Mouse (Mus musculus): ENCODE measurements around the gene Ptov1.

Gene Ptov1

DNA sequence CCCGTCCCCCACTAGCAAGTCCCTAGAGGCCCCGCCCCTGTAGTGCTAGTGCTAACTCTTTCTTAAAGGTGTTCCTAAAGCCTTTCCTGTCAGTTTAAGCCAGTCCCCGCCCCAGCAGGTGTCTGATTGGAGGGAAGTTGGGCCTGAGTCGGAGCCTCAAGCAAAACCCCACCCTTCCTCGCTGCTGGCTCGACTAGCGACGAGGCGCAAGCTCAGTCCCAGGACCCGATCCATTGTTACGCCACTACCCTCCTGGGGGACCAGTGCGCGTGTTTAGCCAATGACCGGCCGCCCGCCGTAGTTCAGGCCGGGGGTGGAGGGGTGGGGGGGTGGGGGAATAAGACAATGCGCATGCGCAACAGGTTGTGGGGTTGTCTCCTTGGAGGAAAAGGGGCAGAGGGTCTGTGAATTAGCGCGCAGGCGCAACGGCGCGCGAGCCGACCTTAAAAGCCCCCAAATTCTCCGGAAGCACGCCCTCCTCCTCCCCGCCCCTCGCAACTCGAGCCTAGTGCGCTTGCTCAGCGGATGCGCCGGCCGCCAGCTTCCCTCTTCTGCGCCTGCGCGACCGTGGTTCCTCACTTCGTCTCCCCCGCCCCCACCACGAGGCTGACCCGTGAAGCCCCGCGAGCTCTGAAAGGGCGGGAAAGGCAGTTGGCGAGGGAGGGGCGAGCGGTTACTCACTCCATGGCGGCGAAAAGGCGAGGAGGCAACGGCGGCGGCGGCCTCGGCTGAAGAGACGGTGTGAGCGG, 53.7 kb downstream of the Ptov1 start, which contains the start of the genes Nup62 and Il4i1:
Gene Nup62 (plus strand): TSS at position 368 of the 749 bp plus-strand sequence.
Gene Il4i1 (plus strand): TSS at position 667 of the 749 bp plus-strand sequence.
- in situ Hi-C loops (cut with MboI, MseI) = loop anchor here (10.0 kb wide), 1 partner anchor 71 kb away; the partner anchor contains the start of gene Vrk3

DNA sequence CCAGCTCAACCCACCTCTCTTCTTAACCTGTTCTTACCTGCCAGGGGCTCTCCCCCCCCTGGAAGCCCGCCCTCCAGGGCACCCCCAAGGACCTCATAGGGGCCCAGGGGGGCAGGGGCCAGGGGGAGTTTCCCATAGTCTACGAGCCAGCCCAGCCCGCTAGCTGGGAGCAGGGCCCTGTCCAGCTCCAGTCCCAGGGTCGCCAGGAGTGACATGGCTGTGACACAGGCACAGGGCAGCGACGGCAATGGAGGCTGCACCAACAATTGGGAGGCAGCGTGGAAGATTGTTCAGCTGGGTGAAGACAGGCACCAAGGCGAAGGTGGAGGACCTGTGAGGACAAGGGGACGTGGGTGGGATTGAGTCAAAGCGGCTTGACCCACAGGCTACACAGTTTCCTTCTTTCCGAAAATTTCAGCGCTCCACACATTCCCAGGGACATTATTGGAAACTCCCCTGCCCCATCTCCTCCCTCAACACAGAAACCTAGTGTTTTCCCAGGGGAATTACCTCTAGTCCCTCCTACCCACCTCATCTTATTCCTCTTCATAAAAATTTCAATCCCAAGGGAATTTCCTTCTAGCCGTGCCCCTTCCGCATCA, 54.5 kb downstream of the Ptov1 start:
- in situ Hi-C loops (cut with MboI, MseI) = loop anchor here (10.0 kb wide), 1 partner anchor 70 kb away; the partner anchor contains the start of gene Vrk3

DNA sequence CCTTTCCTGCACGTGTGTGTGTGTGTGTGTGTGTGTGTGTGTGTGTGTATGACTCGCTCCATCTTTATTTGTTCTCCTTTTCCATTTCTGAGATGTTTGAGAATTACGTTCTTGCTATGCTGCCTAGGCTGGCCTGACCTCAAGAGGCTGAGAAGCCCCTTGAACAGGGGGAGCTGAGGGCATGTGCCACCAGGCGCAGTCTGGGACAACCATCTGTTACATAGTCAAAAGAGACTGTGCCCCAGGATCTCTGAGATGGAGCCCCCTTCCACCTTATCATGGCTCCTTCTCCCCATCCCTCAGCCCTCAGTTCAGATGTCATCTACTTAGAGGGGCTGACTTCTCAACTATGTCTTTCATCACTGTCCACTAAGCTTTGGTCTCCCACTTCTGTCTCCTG, 55.2 kb downstream of the Ptov1 start:
- in situ Hi-C loops (cut with MboI, MseI) = loop anchor here (10.0 kb wide), 1 partner anchor 70 kb away; the partner anchor contains the start of gene Vrk3

DNA sequence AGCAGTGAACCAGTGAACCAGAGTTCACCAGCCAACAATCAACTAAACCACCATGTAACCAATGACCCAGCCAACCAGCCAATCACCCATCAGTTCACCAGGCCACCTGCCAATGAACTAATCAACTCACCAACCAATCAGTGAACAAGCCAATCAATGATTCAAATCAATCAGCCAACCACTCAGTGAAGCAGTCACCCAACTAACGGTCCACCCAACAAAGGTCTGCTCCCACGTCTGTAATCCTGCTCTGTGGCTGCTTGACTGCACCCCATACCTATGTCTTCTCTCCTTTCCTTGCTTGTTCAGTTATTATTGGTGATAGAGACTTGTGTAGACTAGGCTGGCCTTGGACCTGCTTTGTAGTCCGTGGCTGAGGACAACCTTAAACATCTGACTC, 55.6 kb downstream of the Ptov1 start:
- in situ Hi-C loops (cut with MboI, MseI) = loop anchor here (10.0 kb wide), 1 partner anchor 69 kb away; the partner anchor contains the start of gene Vrk3
